Mouse (Mus musculus) cerebellum, adult 2 months (tissue): ENCODE measurements around the gene Ptpn22. TPM values are rescaled to one million over a fixed set of nuclear protein-coding genes. Genes with fewer than 3 reads are reported as not detected.
A peak's percentile ranks its signal among the peaks of the same experiment; 100 is the strongest.
"Not testable (repeated sequence)": the region's sequence is repeated elsewhere in the genome, so short reads cannot be mapped to it uniquely, and the experiment has no call there.

Source experiments
- DNase-seq, 2 experiments: peaks; one replicate each; pipeline ENCODE4 v3.0.0; 2021
- H3K27ac ChIP-seq: fragments of 200-500 bp; 2 replicates; pipeline ENCODE4 v1.5.1; 2012; ENCODE audit warnings: low read length, control low read depth, inconsistent platforms; ENCODE audit not compliant: insufficient read depth
- H3K27me3 ChIP-seq: fragments of 200-500 bp; 2 replicates; pipeline ENCODE4 v1.6.1; 2012; ENCODE audit warnings: inconsistent platforms, mild to moderate bottlenecking, low read length, moderate library complexity; ENCODE audit not compliant: control insufficient read depth, insufficient read depth
- H3K4me1 ChIP-seq: fragments of 200-500 bp; 2 replicates; pipeline ENCODE4 v1.6.1; 2011; ENCODE audit warnings: low read length; ENCODE audit not compliant: control insufficient read depth, insufficient read depth
- H3K4me3 ChIP-seq: fragments of 200-500 bp; replicated peaks from 2 replicates; pipeline ENCODE3; 2011; ENCODE audit warnings: mild to moderate bottlenecking, low read depth, low read length, control low read depth; ENCODE audit not compliant: insufficient read depth
- CTCF ChIP-seq: fragments of 200-500 bp; IDR thresholded peaks from 2 replicates; pipeline ENCODE4 v1.5.1; 2011; ENCODE audit warnings: low read depth, mild to moderate bottlenecking, control low read depth, low read length, moderate library complexity, borderline replicate concordance; ENCODE audit not compliant: insufficient read depth
- POLR2A ChIP-seq: fragments of 200-500 bp; IDR thresholded peaks from 2 replicates; pipeline ENCODE4 v1.6.1; 2011; ENCODE audit warnings: low read length, control low read depth, borderline replicate concordance; ENCODE audit not compliant: insufficient read depth
- WGBS: fragments of 180-500 bp; shearing (Covaris S2); methylation state at CpG from one replicate; pipeline ENCODE4 v1.1.7; 2018; 5-methylcytosine and 5-hydroxymethylcytosine counted together
- polyA plus RNA-seq: library from polyadenylated mRNA; depleted of rRNA; stranded (reverse); fragments of >200 nt; gene quantifications from 2 replicates; pipeline ENCODE4 v1.2.3, GENCODE M21; 2012

Gene Ptpn22
- polyA plus RNA-seq, 1 experiment: 34.7 TPM

DNA sequence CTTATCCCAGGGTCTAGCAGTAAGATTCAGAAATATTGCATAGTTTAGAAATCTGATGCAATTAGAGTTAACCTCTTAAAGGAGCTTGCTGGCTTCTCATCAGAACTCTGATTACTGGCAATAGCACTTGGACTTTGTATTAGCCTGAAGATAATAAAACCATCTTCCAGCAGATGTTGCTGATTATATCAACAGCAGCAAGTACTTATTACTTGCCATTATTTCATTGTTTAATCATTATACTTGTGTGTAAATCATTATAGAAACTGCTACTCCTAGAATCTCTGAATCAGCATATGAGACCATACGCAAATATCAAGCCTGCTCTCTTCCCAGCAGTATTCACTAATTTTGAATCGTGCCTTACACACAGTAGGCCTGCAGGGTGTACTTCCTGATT lies 25.6 kb upstream of the Ptpn22 start:
- H3K4me1 ChIP-seq: peaks cover 5% of the 10 kb centered on the region; the same call in 1 of the 2 replicates
- DNase-seq: no peak
- no peaks in the 10 kb centered on the region for H3K27me3 ChIP-seq
- H3K4me3 ChIP-seq: no peak overlapping the region
- TF ChIP-seq POLR2A (no peak), CTCF (no peak)
- H3K27ac ChIP-seq: no peak overlapping the region
- 93% methylated on average over 2 of the region's 2 CpGs for WGBS

- Histone ChIP-seq H3K27me3 (no peaks in the 10 kb centered on the region), H3K4me3 (peak overlapping the region; percentile 35), H3K27ac (peak overlapping the region; percentile 44), H3K4me1 (peaks cover 5% of the 10 kb centered on the region; the same call in 1 of the 2 replicates)
- WGBS: 80% methylated on average over 6 of the region's 6 CpGs
- no peak for DNase-seq
- no peak for TF ChIP-seq CTCF
- no peak for TF ChIP-seq POLR2A
Observed at GRCm38 (mm10) chr3:103835272-103835950, 24.2 kb upstream of the Ptpn22 start.

GRCm38 (mm10) chr3:103835951-103836310 lies 23.7 kb upstream of the Ptpn22 start:
- Histone ChIP-seq H3K4me1 (peaks cover 5% of the 10 kb centered on the region; the same call in 1 of the 2 replicates), H3K27ac (peak overlapping the region; percentile 44), H3K4me3 (peak overlapping the region; percentile 35), H3K27me3 (no peaks in the 10 kb centered on the region)
- 12% methylated on average over 10 of the region's 10 CpGs for WGBS
- TF ChIP-seq POLR2A (no peak), CTCF (no peak)
- DNase-seq: peak; percentile 69 to 76

DNA sequence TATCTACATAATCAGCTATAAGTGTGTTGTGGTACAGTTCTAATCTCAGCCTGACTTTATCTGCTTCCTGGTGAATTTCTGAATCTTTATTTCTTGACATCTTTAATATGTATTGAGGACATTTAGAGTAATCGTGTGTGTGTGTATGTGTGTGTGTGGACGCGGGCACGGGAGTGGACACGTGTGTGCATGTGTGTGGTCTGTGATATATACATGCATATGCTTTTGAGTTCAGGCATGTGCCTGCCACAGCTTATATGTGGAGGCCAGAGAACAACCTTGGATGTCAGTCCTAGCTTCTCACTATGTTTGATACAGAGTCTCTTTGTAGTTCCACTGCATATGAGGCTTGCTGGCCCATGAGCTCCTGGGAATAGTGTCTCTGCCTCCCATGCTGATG lies 23.1 kb upstream of the Ptpn22 start:
- H3K27ac ChIP-seq: peak overlapping the region; percentile 71
- H3K4me3 ChIP-seq: peak overlapping the region; percentile 44
- no peak for DNase-seq
- no peak for TF ChIP-seq POLR2A
- WGBS: 86% methylated on average over 5 of the region's 5 CpGs
- peaks cover 5% of the 10 kb centered on the region; the same call in 1 of the 2 replicates for H3K4me1 ChIP-seq
- H3K27me3 ChIP-seq: no peaks in the 10 kb centered on the region

GRCm38 (mm10) chr3:103839711-103840110 lies 19.9 kb upstream of the Ptpn22 start:
- no peak for TF ChIP-seq CTCF
- no peak for TF ChIP-seq POLR2A
- 96% methylated on average over 6 of the region's 6 CpGs for WGBS
- Histone ChIP-seq H3K27ac (no peak overlapping the region), H3K27me3 (no peaks in the 10 kb centered on the region), H3K4me3 (no peak overlapping the region), H3K4me1 (peaks cover 5% of the 10 kb centered on the region; the same call in 1 of the 2 replicates)
- DNase-seq: no peak

DNA sequence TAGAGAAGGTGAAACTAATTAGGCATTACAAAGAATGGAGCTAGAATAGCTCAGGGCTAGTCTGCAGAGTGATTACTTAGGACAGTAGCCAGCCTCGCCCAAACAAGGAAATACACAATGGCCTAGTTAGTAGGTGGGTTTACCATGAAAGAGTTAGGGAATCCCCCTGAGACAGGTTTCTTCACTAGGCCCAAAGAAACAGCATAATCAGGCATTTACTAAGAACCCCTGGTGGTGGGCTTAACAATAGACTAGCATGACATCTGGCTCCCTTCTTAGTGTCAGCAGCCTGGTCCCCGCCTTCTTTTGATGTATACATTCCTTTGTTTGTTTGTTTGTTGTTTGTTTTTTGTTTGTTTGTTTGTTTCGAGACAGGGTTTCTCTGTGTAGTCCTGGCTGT lies 19.4 kb upstream of the Ptpn22 start:
- H3K27ac ChIP-seq, H3K4me1 ChIP-seq, H3K27me3 ChIP-seq, H3K4me3 ChIP-seq, DNase-seq: not testable (repeated sequence)
- 90% methylated on average over 3 of the region's 3 CpGs for WGBS

DNA sequence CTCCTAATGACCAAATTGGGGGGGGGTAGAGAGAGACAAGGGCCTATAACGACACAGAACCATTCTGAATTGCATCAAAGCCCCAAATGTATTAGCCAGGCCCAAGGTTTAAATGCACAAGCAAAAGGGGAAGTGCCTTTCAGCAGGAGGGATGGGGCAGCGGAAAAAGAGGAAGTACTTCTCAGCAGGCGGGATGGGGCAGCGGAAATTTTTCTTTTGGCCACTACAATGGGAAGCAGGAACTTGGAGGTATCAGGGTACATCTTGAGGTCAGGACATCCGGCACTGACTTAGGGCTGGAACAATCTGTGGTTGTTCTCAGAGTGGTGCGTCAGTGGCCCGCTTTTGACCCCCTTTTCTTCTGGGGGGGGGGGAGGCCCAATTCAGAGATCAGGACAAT lies 18.6 kb upstream of the Ptpn22 start:
- not testable (repeated sequence) for H3K4me1 ChIP-seq, H3K27me3 ChIP-seq, H3K4me3 ChIP-seq, H3K27ac ChIP-seq, DNase-seq
- 88% methylated on average over 7 of the region's 7 CpGs for WGBS

- Histone ChIP-seq H3K4me1 (peaks cover 14% of the 10 kb centered on the region; the same call in 1 of the 2 replicates), H3K27ac (peak overlapping the region; percentile 96; the same call in 1 of the 2 replicates), H3K27me3 (no peaks in the 10 kb centered on the region), H3K4me3 (peak overlapping the region; percentile 74)
- TF ChIP-seq CTCF: no peak
- peak; percentile 89; the same call in 1 of the 2 replicates for TF ChIP-seq POLR2A
- WGBS: 26% methylated on average over 9 of the region's 9 CpGs
- DNase-seq: peak; percentile 90 to 97
Observed at GRCm38 (mm10) chr3:103850644-103851363, 8.8 kb upstream of the Ptpn22 start.
